Mouse (Mus musculus) retina, embryonic 14.5 days (tissue): ENCODE measurements at regions not wholly inside any gene's neighbourhood (a gene's known extent, or its start where the extent isn't known, plus 50 kb on each side); places are given as distances from the start of the nearest gene placed in this dataset.
"Not testable (repeated sequence)": the region's sequence is repeated elsewhere in the genome, so short reads cannot be mapped to it uniquely, and the experiment has no call there.

ENCODE experiments used
- DNase-seq: peaks from one replicate; pipeline ENCODE4 v3.0.0-alpha.2; 2015; ENCODE audit warnings: low spot score

DNA sequence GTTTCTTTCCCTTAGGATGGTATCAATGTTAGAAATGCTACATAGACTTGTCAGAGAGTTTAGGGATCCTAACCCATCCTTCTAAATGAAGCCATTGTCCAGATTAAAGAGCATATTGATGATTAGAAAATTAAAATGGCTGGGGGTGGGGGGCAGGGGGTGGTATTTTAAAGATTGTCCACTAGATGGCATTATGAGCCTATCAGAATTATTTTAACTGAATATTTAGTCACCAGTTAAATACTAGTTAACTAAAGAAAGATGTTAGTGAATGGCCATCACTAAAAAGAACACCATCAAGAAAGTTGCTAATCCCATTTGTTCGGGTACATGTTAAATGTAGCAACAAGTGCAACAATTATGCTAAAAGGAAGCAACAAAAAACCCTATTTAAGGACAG lies 1909.6 kb upstream of the 5930422O12Rik start:
- peak; percentile 39 for DNase-seq

DNA sequence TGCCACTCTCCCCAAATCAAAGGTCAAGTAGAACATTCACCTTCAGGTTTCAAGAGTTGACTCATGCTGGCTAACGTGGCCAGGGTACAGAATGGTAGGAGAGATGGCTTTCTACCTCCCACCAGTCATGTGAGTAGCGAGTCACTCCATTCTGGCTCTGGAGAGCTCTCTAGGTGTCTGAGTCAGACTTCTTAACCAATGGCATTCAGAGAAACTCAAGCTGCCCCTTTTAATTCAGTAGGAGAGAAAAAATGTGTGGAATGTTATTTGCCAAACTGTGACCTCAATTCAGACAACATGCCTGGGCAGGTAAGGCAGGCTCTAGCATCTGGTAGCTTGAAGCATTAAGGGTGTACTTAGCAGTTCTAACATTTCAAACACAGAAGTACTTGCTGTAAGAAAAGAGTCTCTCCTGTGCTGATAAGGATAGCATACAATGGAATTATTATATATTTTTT lies 1907.5 kb upstream of the 5930422O12Rik start:
- no peak for DNase-seq

DNA sequence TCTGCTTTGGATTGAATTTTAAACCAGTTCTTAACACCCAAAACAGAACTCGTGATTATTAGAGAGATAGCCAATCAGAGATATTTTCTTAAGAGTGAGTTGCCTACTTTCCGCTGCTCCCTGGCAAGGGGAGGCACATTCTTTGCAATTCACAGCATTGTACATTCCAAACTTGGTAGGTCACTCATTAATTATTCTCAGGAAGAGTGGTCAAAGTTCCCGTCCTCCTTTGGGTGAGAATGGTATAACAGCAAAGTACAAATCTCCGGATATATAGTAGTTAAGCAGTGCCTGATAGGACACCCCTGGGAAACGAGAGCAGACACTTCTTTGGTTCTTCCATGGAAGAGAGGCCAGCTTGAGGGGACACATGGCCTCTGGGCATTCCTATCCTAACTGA lies 1903.4 kb upstream of the 5930422O12Rik start:
- DNase-seq, result no peak

DNA sequence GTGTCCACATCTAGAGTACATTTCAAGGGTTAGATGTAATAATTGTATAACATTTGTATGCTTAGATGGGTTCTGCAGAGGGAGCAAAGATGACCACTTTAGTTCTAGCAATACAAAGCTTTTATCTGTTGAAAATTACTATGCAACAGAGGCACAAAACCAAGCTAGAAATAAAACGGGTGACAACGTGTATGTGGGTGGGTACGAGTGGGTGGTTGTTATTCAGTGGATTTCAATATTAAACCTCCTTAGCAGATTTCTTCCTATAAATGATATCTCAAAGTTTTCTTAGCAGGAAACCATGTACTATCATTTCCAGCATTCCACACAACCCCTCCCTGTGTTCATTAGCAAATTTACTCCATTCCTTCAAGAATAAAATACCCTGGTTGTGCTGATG lies 1889.3 kb upstream of the 5930422O12Rik start:
- DNase-seq, result no peak

DNA sequence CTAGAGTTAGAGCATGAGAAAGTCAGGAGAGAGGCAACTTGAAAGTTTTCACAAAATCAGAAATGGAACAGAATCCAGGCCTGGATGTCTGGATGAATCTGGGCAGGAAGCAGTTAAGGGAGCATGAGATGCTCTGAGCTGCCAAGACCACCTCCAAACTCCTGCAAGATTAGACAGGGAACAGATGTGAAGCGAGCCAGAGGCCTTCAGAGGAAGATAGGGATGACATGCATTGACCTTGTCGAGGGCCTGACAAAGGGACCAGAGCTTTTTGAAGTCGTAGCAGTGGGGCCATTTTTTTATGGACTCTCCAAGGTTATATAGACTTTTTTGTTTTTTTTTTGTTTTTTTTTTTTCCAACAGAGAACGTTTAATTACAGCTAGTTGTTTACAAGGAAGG lies 1886.9 kb upstream of the 5930422O12Rik start:
- DNase-seq, result no peak

GRCm38 (mm10) chr8:31574136-31574535 lies 1854.4 kb upstream of the 5930422O12Rik start:
- no peak for DNase-seq

- no peak for DNase-seq
These were observed 1852.4 kb upstream of the 5930422O12Rik start for GRCm38 (mm10) chr8:31576129-31576528.

DNA sequence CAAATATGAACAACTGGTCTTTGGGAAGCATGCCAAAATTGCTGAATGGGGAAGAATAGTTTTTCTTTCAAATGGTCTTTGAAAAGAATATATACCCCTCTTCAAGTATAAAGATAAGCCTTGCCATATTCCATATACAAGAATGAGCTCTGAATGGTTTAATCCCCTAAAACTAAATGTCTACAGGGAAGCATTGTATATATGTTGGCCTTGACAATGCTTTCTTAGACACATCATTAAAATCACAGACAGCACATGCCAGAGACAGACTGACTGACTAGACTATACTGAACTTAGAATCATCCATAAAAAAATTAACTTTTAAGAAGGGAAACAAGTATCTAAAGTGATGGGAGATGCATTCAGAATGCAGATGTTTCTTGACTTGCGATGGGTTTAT lies 1843.8 kb upstream of the 5930422O12Rik start:
- DNase-seq, result no peak

DNA sequence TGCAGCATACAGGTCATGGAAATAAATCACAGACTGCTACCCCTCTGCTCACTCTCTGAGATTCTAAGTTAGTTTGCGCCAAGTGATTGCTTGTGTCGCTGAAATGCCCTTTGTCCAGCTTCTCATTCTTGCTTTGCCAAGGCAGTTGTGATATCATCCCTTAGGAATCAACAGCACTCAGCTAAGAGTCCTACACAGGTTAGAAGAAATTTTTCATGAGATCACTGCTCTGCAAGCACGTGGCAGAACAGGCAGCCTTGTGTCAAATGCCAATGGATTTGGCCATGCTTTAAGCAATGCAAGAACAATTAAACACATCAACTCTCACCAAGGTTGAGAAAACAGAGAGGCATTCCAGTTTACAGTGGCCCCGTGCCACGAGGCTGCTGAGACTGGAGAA lies 1829.0 kb upstream of the 5930422O12Rik start:
- DNase-seq, result no peak

- DNase-seq, result no peak
These were observed 1827.5 kb upstream of the 5930422O12Rik start for GRCm38 (mm10) chr8:31600979-31601378.

DNA sequence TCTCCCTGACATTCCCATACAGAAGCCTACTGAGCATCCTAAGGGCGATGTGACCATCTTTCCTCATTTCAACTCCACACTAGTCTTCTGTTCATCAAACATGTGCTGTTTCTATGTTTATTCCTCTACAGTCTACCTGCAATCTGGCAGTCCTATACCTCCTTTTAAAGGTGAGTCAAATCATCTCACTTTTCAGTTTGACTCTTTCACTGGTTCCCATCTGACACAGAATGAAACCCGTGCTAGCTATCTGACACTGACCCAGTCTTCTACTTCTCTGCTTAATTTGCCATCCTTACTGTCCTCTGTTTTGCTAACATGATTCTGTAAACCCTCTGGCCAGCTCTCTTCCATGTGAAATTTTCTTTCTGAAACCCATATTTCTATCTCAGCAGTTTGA lies 1812.0 kb upstream of the 5930422O12Rik start:
- no peak for DNase-seq

GRCm38 (mm10) chr8:31627708-31628107 lies 1800.8 kb upstream of the 5930422O12Rik start:
- peak; percentile 53 for DNase-seq

GRCm38 (mm10) chr8:31628146-31628545 lies 1800.4 kb upstream of the 5930422O12Rik start:
- DNase-seq, result peak; percentile 22

DNA sequence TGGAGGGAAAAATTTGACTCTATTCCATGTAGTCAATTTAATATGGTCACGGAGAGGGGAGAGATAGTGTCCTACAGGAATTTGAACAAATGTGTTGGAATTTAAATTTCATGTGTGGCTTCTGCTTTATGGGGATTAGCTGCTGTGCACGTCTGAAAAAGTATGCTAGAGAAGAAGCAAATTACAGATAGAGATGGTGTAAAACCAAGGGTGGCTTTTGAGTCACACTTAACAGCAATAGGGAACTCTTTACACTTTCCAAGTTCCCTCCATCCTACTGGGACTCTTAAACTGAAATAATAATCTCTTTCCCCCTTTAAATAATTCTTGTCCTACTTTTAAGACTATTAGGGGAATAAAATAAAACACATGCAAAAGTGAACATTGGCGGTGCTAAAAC lies 1790.1 kb upstream of the 5930422O12Rik start:
- no peak for DNase-seq

DNA sequence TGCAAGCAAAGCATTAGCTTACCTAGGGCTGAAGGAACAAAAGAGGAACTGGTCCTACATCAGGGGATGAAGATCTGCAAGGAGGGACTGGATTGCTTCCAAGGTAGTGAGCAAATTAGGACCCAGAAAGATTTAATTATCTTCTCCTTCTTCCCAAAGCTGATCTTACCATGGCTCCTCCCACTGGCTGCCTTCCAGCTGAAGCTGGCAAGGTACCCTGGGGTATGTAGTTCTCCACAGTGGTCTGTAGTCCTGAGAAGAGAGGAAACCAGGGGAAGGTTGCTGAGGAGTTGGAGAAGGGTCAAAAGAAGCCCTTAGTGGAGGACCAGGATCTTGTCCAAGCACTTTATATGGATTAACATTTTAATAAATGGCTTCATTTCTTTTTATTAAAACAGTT lies 1764.8 kb upstream of the 5930422O12Rik start:
- DNase-seq, result no peak

DNA sequence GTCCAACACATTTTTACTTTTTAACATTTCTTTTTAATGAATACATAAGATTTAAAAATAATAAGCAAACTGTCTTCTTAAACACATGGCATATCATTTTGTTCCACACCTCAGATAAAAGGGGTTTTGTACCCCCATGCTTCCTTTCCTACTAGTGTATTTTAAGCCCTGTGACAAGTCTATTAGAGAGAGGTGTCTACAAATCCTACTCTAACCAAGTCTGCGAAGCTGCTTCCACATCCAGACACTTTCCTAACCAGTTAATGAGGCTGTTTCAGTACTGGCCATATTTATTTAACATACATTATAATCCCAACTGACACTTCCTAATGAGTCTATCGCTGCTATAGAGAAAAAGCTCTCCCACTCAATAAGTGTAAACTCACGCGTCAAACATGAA lies 1763.0 kb upstream of the 5930422O12Rik start:
- peak; percentile 2 for DNase-seq

- DNase-seq, result no peak
These were observed 1724.3 kb upstream of the 5930422O12Rik start for GRCm38 (mm10) chr8:31704168-31704567.

- no peak for DNase-seq
These were observed 1715.0 kb upstream of the 5930422O12Rik start for GRCm38 (mm10) chr8:31713321-31714076.

DNA sequence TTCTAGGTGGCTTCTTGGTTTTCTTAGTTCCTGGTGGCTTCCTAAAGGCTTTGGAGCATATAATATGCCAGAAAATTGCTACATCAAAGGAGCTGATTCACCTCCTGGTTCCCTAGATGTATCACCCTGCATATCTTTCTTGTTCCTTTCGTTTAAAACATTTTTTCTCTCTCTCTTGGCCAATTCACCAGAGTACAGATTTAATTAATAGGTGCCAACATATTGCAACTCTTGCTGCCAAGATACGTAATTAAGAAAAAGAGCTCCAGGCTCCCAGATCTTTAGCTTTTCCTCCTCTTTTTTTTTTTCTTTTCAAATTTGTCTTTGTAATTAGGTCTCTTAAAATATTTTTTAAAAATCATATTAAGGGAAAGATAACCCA lies 1714.4 kb upstream of the 5930422O12Rik start:
- DNase-seq, result no peak

- no peak for DNase-seq
These were observed 1708.5 kb upstream of the 5930422O12Rik start for GRCm38 (mm10) chr8:31720021-31720420.

- DNase-seq, result peak; percentile 7
These were observed 1707.9 kb upstream of the 5930422O12Rik start for GRCm38 (mm10) chr8:31720585-31720984.

DNA sequence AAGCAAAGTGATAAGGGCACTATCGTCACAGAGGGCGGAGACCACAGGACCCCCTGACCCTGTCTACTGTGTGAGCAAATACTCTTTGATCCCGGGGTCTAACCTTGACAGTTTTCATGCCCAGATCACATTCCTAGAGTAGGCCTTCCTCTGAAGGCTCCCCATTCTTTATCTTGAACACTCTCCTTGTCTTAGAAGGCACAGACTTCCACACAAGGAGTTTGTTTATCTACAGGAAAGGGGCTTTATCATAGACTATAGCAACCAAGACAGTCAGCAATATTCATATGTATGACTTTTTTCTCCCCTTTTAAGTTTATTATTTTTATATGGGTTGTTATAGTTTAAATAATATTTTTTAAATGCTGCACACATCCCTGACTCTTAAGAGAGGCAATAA lies 1703.1 kb upstream of the 5930422O12Rik start:
- no peak for DNase-seq

- no peak for DNase-seq
These were observed 1692.9 kb upstream of the 5930422O12Rik start for GRCm38 (mm10) chr8:31735610-31736009.

- not testable (repeated sequence) for DNase-seq
These were observed 1691.2 kb upstream of the 5930422O12Rik start for GRCm38 (mm10) chr8:31737314-31737713.
